Mouse (Mus musculus): Measurements from ENCODE around the gene Arl13b.

DNA sequence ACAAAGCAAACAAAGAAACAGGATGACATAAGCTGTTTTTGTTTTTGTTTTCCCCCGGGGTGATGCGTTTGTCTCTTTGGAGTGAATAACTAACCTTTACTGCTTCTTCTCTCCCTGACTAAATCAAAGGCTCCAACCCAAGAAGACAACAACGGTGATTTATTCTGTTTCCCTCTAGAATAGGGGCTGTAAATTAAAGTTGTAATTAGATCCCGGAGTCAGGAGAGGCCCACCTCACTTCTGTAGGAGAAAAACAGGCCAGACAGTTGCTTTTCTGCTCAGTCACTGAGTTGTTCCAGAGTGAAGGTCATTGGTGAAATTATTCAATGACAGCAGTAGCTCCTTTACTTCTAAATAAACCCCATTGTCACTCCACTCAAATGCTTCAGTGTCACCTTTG, 26.3 kb upstream of the Arl13b start:
- no peak for TF ChIP-seq CTCF (conservative IDR thresholded peaks at IDR 0.05; ENCODE audit: low read length)
- TF ChIP-seq POU5F1 (IDR thresholded peaks at IDR 0.05; ENCODE audit: borderline replicate concordance, low read length): no peak
